ENCODE assay signal across 8 mouse cellular contexts in the genomic region with DNA sequence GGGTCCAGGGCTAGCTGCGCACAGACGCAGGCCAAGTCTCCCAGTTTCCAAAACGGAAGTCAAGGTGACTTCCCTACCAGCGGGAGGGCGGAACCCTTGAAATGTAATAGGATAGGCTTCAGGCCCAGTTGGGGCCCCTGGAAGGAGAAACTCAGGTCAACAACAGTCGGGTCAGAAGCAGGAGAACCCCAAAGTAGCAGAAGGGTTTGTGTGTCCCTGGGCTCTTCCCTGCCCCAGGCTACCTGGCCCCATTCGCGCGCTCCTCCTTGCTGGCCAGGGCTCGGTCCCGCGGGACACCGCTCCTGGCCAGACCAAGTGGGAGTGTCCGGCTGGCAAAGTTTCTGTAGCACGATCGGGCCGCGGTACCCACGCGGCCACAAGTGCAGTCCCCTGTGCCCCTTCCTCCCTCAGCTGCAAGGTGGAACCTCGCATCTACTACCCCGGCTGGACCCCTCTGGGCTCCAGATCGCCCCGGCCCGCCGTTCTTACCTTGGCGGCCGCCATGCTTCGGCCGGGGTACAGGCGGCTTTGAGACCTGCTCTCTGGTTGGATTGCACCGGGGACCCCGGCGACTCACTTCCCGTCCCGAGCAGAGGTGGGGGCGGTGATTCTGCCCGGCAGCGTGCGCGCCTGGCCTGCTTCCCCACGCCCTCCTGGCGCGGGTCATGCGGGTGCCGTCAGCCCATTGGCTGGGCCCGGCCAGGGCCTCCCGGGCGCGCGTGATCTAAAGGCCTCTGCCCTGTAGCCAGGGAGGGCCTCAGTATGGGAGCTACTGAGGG. TPM values are rescaled to one million over a fixed set of nuclear protein-coding genes. Genes with fewer than 3 reads are reported as not detected.
DNase-seq lines count a peak whose midpoint lies in the region; ATAC-seq lines count a peak whose summit lies in the region.

A gene (minus strand): TSS at position 667 of the 779 bp plus-strand sequence.

- no peaks in the 10 kb centered on the region for H3K9me3 ChIP-seq in embryonic facial prominence, embryonic 10.5 days
- no peaks in the 10 kb centered on the region for H3K9me3 ChIP-seq in heart, embryonic 12.5 days (replicated peaks)
- H3K9me3 ChIP-seq in kidney, embryonic 16.5 days (ENCODE audit: low read length), result no peaks in the 10 kb centered on the region

- peak within 1 kb of the TSS; percentile 91 for H3K9ac ChIP-seq in heart, embryonic 12.5 days
- H3K9ac ChIP-seq in kidney, embryonic 16.5 days (replicated peaks; ENCODE audit: low read length), result peak within 1 kb of the TSS; percentile 87

- under 1% methylated on average over 51 of the region's 51 CpGs for WGBS in embryonic facial prominence, embryonic 10.5 days
- WGBS in heart, embryonic 12.5 days, result under 1% methylated on average over 51 of the region's 51 CpGs
- WGBS in kidney, embryonic 16.5 days, result under 1% methylated on average over 51 of the region's 51 CpGs

- H3K4me1 ChIP-seq in embryonic facial prominence, embryonic 10.5 days, result peaks cover 30% of the 10 kb centered on the region
- peaks cover 34% of the 10 kb centered on the region for H3K4me1 ChIP-seq in heart, embryonic 12.5 days (replicated peaks)
- H3K4me1 ChIP-seq in kidney, embryonic 16.5 days (ENCODE audit: insufficient read depth, low read length), result peaks cover 23% of the 10 kb centered on the region

- H3K4me3 ChIP-seq in embryonic facial prominence, embryonic 10.5 days, result peak within 1 kb of the TSS; percentile 85
- peak within 1 kb of the TSS; percentile 87 for H3K4me3 ChIP-seq in heart, embryonic 12.5 days
- peak within 1 kb of the TSS; percentile 81 for H3K4me3 ChIP-seq in kidney, embryonic 16.5 days (ENCODE audit: low read length)

- H3K27ac ChIP-seq in embryonic facial prominence, embryonic 10.5 days (replicated peaks), result peak within 1 kb of the TSS; percentile 95
- peak within 1 kb of the TSS; percentile 84 for H3K27ac ChIP-seq in heart, embryonic 12.5 days (ENCODE audit: poor library complexity, severe bottlenecking)
- H3K27ac ChIP-seq in kidney, embryonic 16.5 days (ENCODE audit: low read length), result peak within 1 kb of the TSS; percentile 70

- DNase-seq in adrenal gland, postnatal 10 days, result peak; percentile 87
- DNase-seq in embryonic facial prominence, embryonic 10.5 days (ENCODE audit: low spot score), result peak; percentile 91
- peak; percentile 77 for DNase-seq in lung, postnatal 10 days
- peak; percentile 36 for DNase-seq in ovary, postnatal 10 days (ENCODE audit: low spot score)
- DNase-seq in thymus, postnatal 36 days, result peak; percentile 63 to 72

- no peaks in the 10 kb centered on the region for H3K36me3 ChIP-seq in embryonic facial prominence, embryonic 10.5 days (replicated peaks)
- H3K36me3 ChIP-seq in heart, embryonic 12.5 days, result no peaks in the 10 kb centered on the region
- H3K36me3 ChIP-seq in kidney, embryonic 16.5 days (ENCODE audit: insufficient read depth, low read length), result no peaks in the 10 kb centered on the region

- H3K27me3 ChIP-seq in embryonic facial prominence, embryonic 10.5 days (replicated peaks; ENCODE audit: low read depth, poor library complexity, severe bottlenecking), result no peaks in the 10 kb centered on the region
- peaks cover 3% of the 10 kb centered on the region; the same call in 1 of the 2 replicates for H3K27me3 ChIP-seq in heart, embryonic 12.5 days (replicated peaks)
- no peaks in the 10 kb centered on the region for H3K27me3 ChIP-seq in kidney, embryonic 16.5 days (ENCODE audit: insufficient read depth, low read length)

- peak within 1 kb of the TSS; percentile 84 for H3K4me2 ChIP-seq in heart, embryonic 12.5 days
- H3K4me2 ChIP-seq in kidney, embryonic 16.5 days (replicated peaks; ENCODE audit: low read depth, low read length), result peak within 1 kb of the TSS; percentile 85

- ATAC-seq in CD4-positive, CD25-positive, alpha-beta regulatory T cell, adult 4 months, result peak; percentile 79
- peak; percentile 93 for ATAC-seq in heart, embryonic 12.5 days (ENCODE audit: insufficient number of reproducible peaks, low FRiP score)
- peak; percentile 98 for ATAC-seq in kidney, embryonic 16.5 days (ENCODE audit: low FRiP score, low TSS enrichment)

RNA-seq across cellular contexts. Expression of the gene that starts here (rescaled TPM):
- 10 to 100 TPM in 1 of 2 experiments, 1 to 10 TPM in 1; 4.5 to 10.8 TPM for polyA plus RNA-seq in CD4-positive, CD25-positive, alpha-beta regulatory T cell, adult 4 months (2017; shearing (Covaris generic))
- 10 to 100 TPM; 32.1 to 45.3 TPM for total RNA-seq in adrenal gland, postnatal 10 days (2021)
- 55.2 and 57.2 TPM in 2 replicates for polyA plus RNA-seq in embryonic facial prominence, embryonic 10.5 days (2016; fragmentation: Nextera tagmentation; extraction: Ambion mirVana)
- polyA plus RNA-seq in heart, embryonic 12.5 days (2016; fragmentation: Nextera tagmentation; extraction: Ambion mirVana), result 80.5 and 83.6 TPM in 2 replicates
- 48.4 and 48.8 TPM in 2 replicates for polyA plus RNA-seq in kidney, embryonic 16.5 days (2015; fragmentation: Nextera tagmentation; extraction: Ambion mirVana)

Comparison
In these comparisons a context has a peak if more than half of its experiments do, and no peak if none do; other contexts are left out.
1. Peak in every context shown above with its lines: DNase-seq, ATAC-seq, H3K4me3 ChIP-seq and H3K27ac ChIP-seq.
2. DNase-seq: peak in every context shown above with its lines; median percentile 91 in embryonic facial prominence, embryonic 10.5 days; 87 in adrenal gland, postnatal 10 days; 77 in lung, postnatal 10 days; 68 in thymus, postnatal 36 days; 36 in ovary, postnatal 10 days.